Mouse (Mus musculus): ENCODE measurements around the gene Lrrc4. TPM values are rescaled to one million over a fixed set of nuclear protein-coding genes. Genes with fewer than 3 reads are reported as not detected.
A peak's percentile ranks its signal among the peaks of the same experiment; 100 is the strongest.

Lrrc4 gene
- polyA plus RNA-seq, 1 experiment = 0.82 TPM

DNA sequence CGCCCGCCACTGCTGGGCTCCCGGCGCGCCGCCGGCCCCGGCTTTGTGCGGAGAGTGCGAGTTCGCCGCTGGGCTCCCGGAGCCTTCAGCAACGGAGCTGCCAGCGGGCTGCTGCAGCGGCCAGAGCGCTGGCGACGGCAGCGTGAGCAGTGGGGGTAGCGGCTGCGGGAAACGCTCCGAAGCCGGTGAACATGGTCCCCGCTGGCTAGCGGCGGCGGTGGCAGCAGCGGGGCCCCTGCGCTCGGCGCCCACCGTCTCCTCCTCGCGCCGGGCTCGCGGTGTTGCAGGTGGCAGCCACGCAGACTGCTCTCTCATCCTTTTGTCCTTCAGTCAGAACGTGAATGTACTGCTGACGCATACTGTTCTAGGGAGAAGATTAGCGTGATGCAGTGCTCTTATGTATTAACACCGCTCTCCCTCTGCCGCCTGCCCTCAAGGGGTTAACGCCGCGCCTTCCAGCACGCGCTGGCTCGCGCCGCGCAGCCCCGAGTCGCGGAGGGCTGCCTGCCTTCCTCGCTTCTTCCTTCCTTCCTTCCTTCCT is 1.3 kb upstream of the Lrrc4 start:
- H3K4me3 ChIP-seq (replicated peaks; ENCODE audit: extremely low read depth, low read depth, low read length) = peak overlapping the region; percentile 55
- H3K4me1 ChIP-seq (ENCODE audit: control insufficient read depth, insufficient read depth, low read length) = peaks cover 7% of the 10 kb centered on the region; the same call in 1 of the 2 replicates
- TF ChIP-seq POLR2A (IDR thresholded peaks at IDR 0.05; ENCODE audit: borderline replicate concordance, extremely low read depth, low read depth, low read length) = no peak
- TF ChIP-seq CTCF (IDR thresholded peaks at IDR 0.05; ENCODE audit: insufficient read depth, low read length) = no peak
- DNase-seq = peak; percentile 31
- under 1% methylated on average over 58 of the region's 58 CpGs for WGBS

DNA sequence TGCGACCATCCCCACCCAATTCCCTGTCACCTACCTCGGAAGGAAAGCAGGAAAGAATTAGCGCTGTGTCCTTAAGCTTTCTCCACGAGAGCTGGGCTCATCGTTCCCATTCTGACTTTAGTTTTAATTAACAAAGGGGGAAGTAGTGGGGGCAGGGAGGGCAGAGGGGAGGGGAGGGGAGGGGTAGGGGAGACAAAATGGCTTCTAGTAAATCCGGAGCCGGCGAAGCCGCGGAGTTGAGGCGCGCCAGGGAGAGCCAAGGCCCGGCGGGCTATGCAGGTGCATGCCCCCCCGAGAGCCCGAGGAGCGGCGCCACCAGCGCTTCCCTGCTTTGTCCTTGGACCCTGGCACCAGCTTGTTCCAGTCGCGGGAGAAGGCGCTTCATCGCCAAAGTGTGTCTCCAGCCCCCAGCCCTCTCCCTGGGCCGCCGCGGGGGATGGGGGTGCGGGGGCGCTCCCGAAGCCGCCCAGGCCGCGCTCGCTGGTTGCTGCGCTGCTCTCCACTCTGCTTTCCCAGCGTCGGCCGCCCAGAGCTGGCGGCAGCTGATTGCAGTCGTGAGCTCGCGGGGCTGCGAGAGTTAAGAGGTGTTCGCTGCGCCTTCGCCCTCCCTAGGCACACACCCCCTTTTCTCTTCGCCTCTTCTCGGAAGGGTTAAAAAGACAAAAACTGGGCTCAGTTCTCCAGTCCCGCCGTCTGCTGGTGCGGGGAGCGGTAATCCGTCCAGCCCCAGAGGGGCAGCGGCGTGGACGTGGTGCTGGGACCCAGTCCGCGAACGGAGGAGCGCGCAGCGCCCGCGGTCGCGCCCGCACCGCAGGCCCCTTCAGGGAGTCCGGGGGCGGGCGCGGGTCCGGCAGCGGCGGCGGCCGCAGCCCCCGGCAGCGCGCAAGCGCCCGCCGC is 555 bp upstream of the Lrrc4 start:
- 3% methylated on average over 82 of the region's 82 CpGs for WGBS
- DNase-seq = peak; percentile 32
- peak overlapping the region; percentile 74 for H3K4me3 ChIP-seq (replicated peaks; ENCODE audit: extremely low read depth, low read depth, low read length)
- TF ChIP-seq CTCF (IDR thresholded peaks at IDR 0.05; ENCODE audit: insufficient read depth, low read length) = no peak
- TF ChIP-seq POLR2A (IDR thresholded peaks at IDR 0.05; ENCODE audit: borderline replicate concordance, extremely low read depth, low read depth, low read length) = no peak
- H3K4me1 ChIP-seq (ENCODE audit: control insufficient read depth, insufficient read depth, low read length) = peaks cover 7% of the 10 kb centered on the region; the same call in 1 of the 2 replicates

DNA sequence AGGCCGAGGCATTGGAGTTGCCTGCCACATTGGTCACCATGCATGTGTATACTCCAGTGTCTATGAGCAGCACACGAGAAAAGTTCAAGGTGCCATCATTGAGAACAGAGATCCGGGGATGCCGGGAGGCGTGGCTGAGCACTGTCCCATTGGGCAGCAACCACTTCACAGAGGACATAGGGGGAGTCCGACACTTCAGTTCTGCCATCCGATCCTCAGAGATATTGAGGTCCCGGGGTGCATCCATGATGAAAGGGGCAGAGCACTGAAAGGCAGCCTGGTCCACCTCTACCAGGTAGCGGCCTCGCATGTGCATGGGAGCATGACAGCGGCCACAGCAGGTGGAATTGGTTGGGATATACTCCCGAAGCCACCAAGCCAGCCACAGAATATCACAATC is 1.2 kb downstream of the Lrrc4 start:
- H3K4me1 ChIP-seq (ENCODE audit: control insufficient read depth, insufficient read depth, low read length) = peaks cover 7% of the 10 kb centered on the region; the same call in 1 of the 2 replicates
- DNase-seq = no peak
- TF ChIP-seq POLR2A (IDR thresholded peaks at IDR 0.05; ENCODE audit: borderline replicate concordance, extremely low read depth, low read depth, low read length) = no peak
- no peak for TF ChIP-seq CTCF (IDR thresholded peaks at IDR 0.05; ENCODE audit: insufficient read depth, low read length)
- WGBS = 95% methylated on average over 12 of the region's 12 CpGs
- H3K4me3 ChIP-seq (replicated peaks; ENCODE audit: extremely low read depth, low read depth, low read length) = no peak overlapping the region

DNA sequence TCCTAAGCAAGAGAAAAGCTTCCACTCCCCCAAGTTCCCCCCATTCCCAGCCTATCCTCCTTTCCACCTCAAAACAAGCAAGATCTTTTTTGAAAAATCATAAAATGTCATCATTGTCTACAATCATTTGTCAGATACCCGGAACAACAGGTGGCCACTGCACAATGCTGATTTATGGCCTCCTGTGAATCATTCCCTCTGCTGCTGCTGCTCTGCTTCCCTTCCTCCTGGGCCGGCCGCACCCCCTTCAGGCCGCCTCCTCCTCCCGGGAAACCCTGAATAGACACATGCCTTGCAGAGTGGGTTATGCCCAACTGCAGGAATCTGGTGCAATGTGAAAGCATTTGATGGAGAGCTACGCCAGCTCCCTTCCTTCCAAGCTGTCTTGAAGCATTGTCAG is 3.0 kb downstream of the Lrrc4 start:
- 59% methylated on average over 6 of the region's 6 CpGs for WGBS
- Histone ChIP-seq H3K4me3 (replicated peaks; ENCODE audit: extremely low read depth, low read depth, low read length) (no peak overlapping the region), H3K4me1 (ENCODE audit: control insufficient read depth, insufficient read depth, low read length) (peaks cover 6% of the 10 kb centered on the region; the same call in 1 of the 2 replicates)
- DNase-seq = no peak
- no peak for TF ChIP-seq POLR2A (IDR thresholded peaks at IDR 0.05; ENCODE audit: borderline replicate concordance, extremely low read depth, low read depth, low read length)
- no peak for TF ChIP-seq CTCF (IDR thresholded peaks at IDR 0.05; ENCODE audit: insufficient read depth, low read length)

DNA sequence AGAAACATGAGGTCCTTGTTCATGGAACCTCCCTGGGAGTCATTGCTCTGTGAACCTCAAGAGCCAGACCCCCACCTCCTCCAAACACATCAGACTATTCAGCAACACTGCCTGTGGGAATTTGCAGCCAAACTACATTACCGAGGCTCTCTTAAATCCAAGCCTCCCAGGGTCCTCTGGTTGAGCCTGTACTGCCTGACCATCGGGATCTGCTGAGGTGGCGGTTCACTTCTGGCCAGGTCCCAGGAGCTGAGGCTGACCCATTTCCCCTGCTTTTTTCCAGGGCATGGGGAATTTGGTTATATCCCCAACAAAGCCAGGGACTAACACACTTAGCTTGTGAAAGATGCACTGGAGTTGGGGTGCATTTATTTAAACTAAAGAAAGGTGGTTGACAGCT is 4.0 kb downstream of the Lrrc4 start:
- H3K4me1 ChIP-seq (ENCODE audit: control insufficient read depth, insufficient read depth, low read length) = no peaks in the 10 kb centered on the region
- TF ChIP-seq POLR2A (IDR thresholded peaks at IDR 0.05; ENCODE audit: borderline replicate concordance, extremely low read depth, low read depth, low read length) (no peak), CTCF (IDR thresholded peaks at IDR 0.05; ENCODE audit: insufficient read depth, low read length) (no peak)
- DNase-seq = no peak
- H3K4me3 ChIP-seq (replicated peaks; ENCODE audit: extremely low read depth, low read depth, low read length) = no peak overlapping the region
- WGBS = 48% methylated on average over 3 of the region's 3 CpGs

DNA sequence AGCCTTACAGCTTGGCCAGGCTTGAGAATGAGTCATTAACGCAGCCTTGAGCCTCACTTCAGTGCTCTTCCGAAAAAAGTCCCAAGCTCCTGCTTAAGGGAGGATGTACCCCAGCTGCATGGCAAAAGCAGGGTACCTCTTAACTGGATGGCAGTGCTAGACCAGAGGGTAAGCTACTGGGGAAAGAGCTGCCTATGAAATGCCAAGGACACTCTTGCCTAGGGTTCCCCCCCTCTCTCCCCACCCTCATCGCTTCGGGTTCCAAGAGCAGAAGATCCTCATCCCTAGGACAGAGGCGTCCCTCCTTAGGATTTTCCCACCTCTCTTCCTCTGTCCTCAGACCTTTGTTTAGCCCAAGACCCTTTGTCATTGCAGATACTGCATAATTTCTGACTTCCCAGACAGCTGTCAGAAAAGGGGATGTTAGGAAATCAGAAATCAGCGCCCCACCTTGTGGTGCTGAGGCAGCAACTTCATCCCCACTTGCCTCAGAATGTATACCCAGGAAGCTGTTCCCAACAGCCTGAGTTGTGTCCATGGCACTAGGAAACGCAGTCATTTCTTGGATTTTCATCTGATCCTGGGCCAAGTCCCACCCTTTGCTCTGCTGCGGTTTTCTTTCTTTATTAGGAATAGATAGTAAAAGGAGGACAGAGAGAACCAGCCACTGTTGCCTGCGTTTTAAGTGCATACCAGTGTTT is 4.7 kb downstream of the Lrrc4 start:
- TF ChIP-seq POLR2A (IDR thresholded peaks at IDR 0.05; ENCODE audit: borderline replicate concordance, extremely low read depth, low read depth, low read length) = no peak
- 62% methylated on average over 9 of the region's 9 CpGs for WGBS
- Histone ChIP-seq H3K4me3 (replicated peaks; ENCODE audit: extremely low read depth, low read depth, low read length) (no peak overlapping the region), H3K4me1 (ENCODE audit: control insufficient read depth, insufficient read depth, low read length) (no peaks in the 10 kb centered on the region)
- DNase-seq = no peak

DNA sequence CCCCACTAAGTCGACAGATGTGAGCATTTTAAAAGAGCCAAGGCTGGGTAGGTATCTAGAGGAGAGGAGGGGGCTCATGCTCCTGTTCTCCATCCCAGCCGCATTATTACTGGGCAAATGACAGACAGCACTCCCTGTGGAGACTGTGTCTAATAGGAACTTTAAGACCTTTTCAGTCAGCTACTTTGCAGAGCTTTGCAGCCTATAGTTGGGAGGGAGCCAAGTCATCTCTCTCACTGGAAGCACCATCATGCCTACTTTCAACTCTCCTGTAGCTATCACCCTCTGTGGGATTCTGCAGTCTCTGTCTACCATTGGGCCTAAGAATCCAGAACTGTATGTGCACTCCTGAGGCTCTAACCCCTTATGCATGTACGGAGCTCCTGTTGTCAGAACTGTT is 5.7 kb downstream of the Lrrc4 start:
- no peak overlapping the region for H3K4me3 ChIP-seq (replicated peaks; ENCODE audit: extremely low read depth, low read depth, low read length)
- 93% methylated on average over 3 of the region's 3 CpGs for WGBS
- no peaks in the 10 kb centered on the region; the same call in 1 of the 2 replicates for H3K4me1 ChIP-seq (ENCODE audit: control insufficient read depth, insufficient read depth, low read length)
- TF ChIP-seq POLR2A (IDR thresholded peaks at IDR 0.05; ENCODE audit: borderline replicate concordance, extremely low read depth, low read depth, low read length) = no peak
- no peak for TF ChIP-seq CTCF (IDR thresholded peaks at IDR 0.05; ENCODE audit: insufficient read depth, low read length)
- DNase-seq = no peak

DNA sequence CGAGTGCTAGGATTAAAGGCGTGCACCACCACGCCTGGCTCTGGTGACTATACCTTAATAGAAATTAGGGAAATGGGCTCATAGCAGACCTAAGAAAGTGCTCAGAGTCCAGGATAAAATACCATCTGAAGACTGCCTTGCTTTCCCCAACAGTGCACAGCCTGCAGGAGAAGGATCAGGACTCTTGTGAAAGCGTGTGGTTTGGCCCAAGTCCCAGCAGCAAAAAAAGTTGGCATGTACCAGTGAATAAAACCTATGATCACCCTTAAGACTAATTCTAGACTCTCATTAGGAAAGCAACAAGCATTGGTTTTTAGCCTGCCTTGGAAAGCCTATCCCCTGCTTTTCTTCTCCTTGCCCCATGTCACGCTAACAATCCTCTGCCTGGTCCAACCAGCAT is 7.7 kb downstream of the Lrrc4 start:
- Histone ChIP-seq H3K4me1 (ENCODE audit: control insufficient read depth, insufficient read depth, low read length) (no peaks in the 10 kb centered on the region; the same call in 1 of the 2 replicates), H3K4me3 (replicated peaks; ENCODE audit: extremely low read depth, low read depth, low read length) (no peak overlapping the region)
- TF ChIP-seq CTCF (IDR thresholded peaks at IDR 0.05; ENCODE audit: insufficient read depth, low read length) (no peak), POLR2A (IDR thresholded peaks at IDR 0.05; ENCODE audit: borderline replicate concordance, extremely low read depth, low read depth, low read length) (no peak)
- DNase-seq = peak; percentile 67
- 85% methylated on average over 5 of the region's 5 CpGs for WGBS

DNA sequence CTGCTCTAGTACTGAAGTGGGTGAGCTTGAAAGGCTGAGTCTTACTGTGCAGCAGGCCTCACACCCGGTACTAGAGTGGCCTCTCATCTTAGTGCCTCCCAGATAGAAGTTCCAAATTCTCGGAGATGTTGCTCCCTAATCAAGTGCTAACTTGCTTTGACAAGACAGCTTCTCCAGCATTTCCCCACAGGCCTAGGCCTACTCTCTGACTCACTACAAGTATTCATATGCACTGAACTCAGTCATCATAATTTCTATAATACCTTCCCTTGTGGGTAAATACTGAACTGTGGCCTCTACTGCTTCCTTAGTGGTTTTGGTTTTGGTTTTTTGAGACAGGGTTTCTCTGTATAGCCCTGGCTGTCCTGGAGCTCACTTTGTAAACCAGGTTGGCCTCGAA is 8.2 kb downstream of the Lrrc4 start:
- no peak overlapping the region for H3K4me3 ChIP-seq (replicated peaks; ENCODE audit: extremely low read depth, low read depth, low read length)
- DNase-seq = no peak
- no peaks in the 10 kb centered on the region; the same call in 1 of the 2 replicates for H3K4me1 ChIP-seq (ENCODE audit: control insufficient read depth, insufficient read depth, low read length)
- TF ChIP-seq POLR2A (IDR thresholded peaks at IDR 0.05; ENCODE audit: borderline replicate concordance, extremely low read depth, low read depth, low read length) (no peak), CTCF (IDR thresholded peaks at IDR 0.05; ENCODE audit: insufficient read depth, low read length) (no peak)
- WGBS = 81% methylated on average over 3 of the region's 3 CpGs
